Mouse (Mus musculus) ES-E14 (cell line): Measurements from ENCODE around the gene Spc25.

Experiments
- CHD2 ChIP-seq: IDR thresholded peaks from 2 replicates; pipeline ENCODE4 v1.6.1; 2014; ENCODE audit warnings: mild to moderate bottlenecking, low read depth, low read length, inconsistent platforms
- MAFK ChIP-seq: IDR thresholded peaks from 2 replicates; pipeline ENCODE4 v1.6.1; 2014; ENCODE audit warnings: mild to moderate bottlenecking, low read depth, low read length, inconsistent platforms; ENCODE audit not compliant: insufficient read depth
- ZC3H11A ChIP-seq: IDR thresholded peaks from 2 replicates; pipeline ENCODE4 v1.6.1; 2012; ENCODE audit warnings: low read depth, mild to moderate bottlenecking, inconsistent platforms, low read length, borderline replicate concordance

DNA sequence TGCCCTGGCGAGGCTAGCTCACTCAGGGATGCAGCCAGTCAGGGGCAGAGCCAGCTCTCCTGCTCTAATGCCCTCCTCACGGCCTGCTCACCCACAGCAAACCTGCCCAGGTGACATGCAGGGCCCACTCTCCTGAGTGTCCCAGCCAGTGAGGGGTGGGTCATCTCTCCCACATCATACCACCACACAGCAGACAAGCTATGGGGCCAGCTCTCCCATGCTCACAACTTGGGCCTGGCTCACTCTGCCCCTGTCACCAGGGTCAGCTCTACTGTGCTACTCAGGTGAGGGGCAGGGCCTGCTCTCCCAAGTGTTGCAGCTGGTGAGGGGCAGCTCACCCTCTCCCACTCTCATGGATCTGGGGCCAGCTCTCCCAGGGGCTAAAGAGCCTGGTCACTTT, 18.0 kb downstream of the Spc25 start:
- TF ChIP-seq CHD2 (no peak), ZC3H11A (no peak), MAFK (no peak)
